Mouse (Mus musculus) midbrain, embryonic 12.5 days (tissue): ENCODE results near the gene Arap1. TPM values are rescaled to one million over a fixed set of nuclear protein-coding genes. Genes with fewer than 3 reads are reported as not detected.

Experiments used
- ATAC-seq: fragments of 200-750 bp; cut with Nextera tagmentation; 2 replicates; pipeline ENCODE4 v1.8.0; 2017; ENCODE audit warnings: low read depth, moderate TSS enrichment, moderate library complexity; ENCODE audit not compliant: low FRiP score
- H3K27ac ChIP-seq: fragments of 300-500 bp; sonication (generic); replicated peaks from 2 replicates; pipeline ENCODE4 v1.5.1; 2016; ENCODE audit warnings: mild to moderate bottlenecking
- H3K27me3 ChIP-seq: fragments of 300-500 bp; sonication (generic); 2 replicates; pipeline ENCODE4 v1.6.1; 2016; ENCODE audit warnings: mild to moderate bottlenecking
- H3K36me3 ChIP-seq: fragments of 300-500 bp; sonication (generic); 2 replicates; pipeline ENCODE4 v1.6.1; 2016
- H3K4me1 ChIP-seq: fragments of 300-500 bp; sonication (generic); 2 replicates; pipeline ENCODE4 v1.6.1; 2016
- H3K4me2 ChIP-seq: fragments of 300-500 bp; sonication (generic); replicated peaks from 2 replicates; pipeline ENCODE4 v1.6.1; 2016; ENCODE audit warnings: mild to moderate bottlenecking, moderate library complexity
- H3K4me3 ChIP-seq: fragments of 300-500 bp; sonication (generic); 2 replicates; pipeline ENCODE4 v1.5.1; 2016; ENCODE audit warnings: mild to moderate bottlenecking
- H3K9ac ChIP-seq: fragments of 300-500 bp; sonication (generic); replicated peaks from 2 replicates; pipeline ENCODE4 v1.6.1; 2016; ENCODE audit warnings: mild to moderate bottlenecking, moderate library complexity
- H3K9me3 ChIP-seq: fragments of 300-500 bp; sonication (generic); 2 replicates; pipeline ENCODE4 v1.6.1; 2016; ENCODE audit warnings: mild to moderate bottlenecking
- WGBS: fragments of 180-500 bp; shearing (Covaris S2); methylation state at CpG from one replicate; pipeline ENCODE4 v1.1.7; 2016; 5-methylcytosine and 5-hydroxymethylcytosine counted together
- polyA plus RNA-seq: library from polyadenylated mRNA; unstranded; fragments of >200 nt; fragmentation: Nextera tagmentation; extraction: Ambion mirVana; gene quantifications from 2 replicates; pipeline ENCODE4 v1.2.1, GENCODE M21; 2016

The Arap1 gene
- 13.3 and 15.0 TPM in 2 replicates for polyA plus RNA-seq

DNA sequence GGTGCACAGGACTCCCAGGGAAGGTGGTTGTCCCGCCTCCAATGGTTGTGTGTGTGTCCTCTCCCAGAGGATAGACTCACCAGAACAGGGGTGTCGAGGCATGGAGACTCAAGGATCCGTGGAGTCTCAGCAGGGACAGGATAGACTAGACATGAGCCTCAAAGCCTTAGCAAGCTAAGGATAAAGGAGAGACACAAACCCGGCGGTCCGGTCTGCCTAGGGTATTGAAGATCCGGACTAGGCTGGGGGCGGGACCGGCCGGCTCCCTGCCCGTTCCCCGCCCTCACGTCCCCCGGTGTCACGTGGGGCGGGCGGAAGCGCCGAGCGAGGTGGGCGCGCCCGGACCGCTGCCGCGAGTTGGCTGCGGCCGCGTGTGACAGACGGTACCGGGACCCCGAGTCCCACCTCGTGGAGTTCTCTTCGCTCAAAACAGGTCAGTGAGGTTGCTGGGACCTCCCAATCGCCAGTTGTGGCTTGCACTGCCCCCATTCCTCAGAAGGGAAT, at the start of gene Arap1:
Arap1 (plus strand) TSS at position 301 of the 504 bp plus-strand sequence.
- H3K9me3 ChIP-seq, result no peaks in the 10 kb centered on the region
- under 1% methylated on average over 34 of the region's 35 CpGs for WGBS
- peak; percentile 75 for ATAC-seq
- no peaks in the 10 kb centered on the region for H3K36me3 ChIP-seq
- no peak within 1 kb of the TSS for H3K27ac ChIP-seq
- H3K4me3 ChIP-seq, result peak within 1 kb of the TSS; percentile 41
- H3K9ac ChIP-seq, result peak within 1 kb of the TSS; percentile 49
- H3K27me3 ChIP-seq, result peaks cover 22% of the 10 kb centered on the region
- peak within 1 kb of the TSS; percentile 68 for H3K4me2 ChIP-seq
- peaks cover 17% of the 10 kb centered on the region; the same call in 1 of the 2 replicates for H3K4me1 ChIP-seq

GRCm38 (mm10) chr7:101298375-101298774, 49.5 kb upstream of the Arap1 start:
- no peaks in the 10 kb centered on the region for H3K9me3 ChIP-seq
- H3K9ac ChIP-seq, result no peak overlapping the region
- ATAC-seq, result no peak
- no peak overlapping the region for H3K4me2 ChIP-seq
- no peak overlapping the region for H3K27ac ChIP-seq
- H3K36me3 ChIP-seq, result no peaks in the 10 kb centered on the region
- H3K4me3 ChIP-seq, result no peak overlapping the region
- H3K4me1 ChIP-seq, result peaks cover 25% of the 10 kb centered on the region
- peaks cover 35% of the 10 kb centered on the region for H3K27me3 ChIP-seq
- WGBS, result 87% methylated on average over 3 of the region's 3 CpGs

DNA sequence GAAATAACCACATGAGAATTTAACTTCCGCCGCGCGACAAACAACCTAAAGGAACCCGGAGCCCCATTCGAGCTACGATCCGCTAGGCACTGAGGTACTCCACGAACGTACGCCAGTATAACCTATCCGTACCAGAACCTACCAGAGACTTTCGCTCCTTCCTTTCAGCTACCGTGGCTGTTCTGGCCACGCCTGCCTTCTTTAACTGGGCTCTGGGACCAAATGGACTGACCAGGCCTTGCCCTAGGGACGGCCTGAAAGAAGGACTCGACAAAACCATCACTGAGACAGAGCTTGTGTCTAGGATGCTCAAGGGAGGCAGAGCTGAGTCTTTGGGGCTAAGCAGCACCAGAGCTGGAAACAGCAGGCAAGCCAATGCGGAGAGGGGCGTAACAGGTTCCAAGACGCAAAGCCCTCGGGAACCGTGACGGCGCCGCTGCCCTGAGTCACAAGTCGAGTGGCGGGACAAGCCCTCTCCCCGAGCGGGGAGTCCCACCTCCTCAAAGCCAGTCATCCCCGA, 46.4 kb upstream of the Arap1 start:
- Histone ChIP-seq H3K36me3 (no peaks in the 10 kb centered on the region), H3K27me3 (peaks cover 35% of the 10 kb centered on the region), H3K27ac (peak overlapping the region; percentile 43; the same call in 1 of the 2 replicates), H3K9ac (peak overlapping the region; percentile 70), H3K4me1 (peaks cover 22% of the 10 kb centered on the region), H3K4me3 (peak overlapping the region; percentile 67), H3K9me3 (no peaks in the 10 kb centered on the region), H3K4me2 (peak overlapping the region; percentile 85)
- under 1% methylated on average over 30 of the region's 30 CpGs for WGBS
- ATAC-seq, result no peak; the same call in 1 of the 2 replicates

GRCm38 (mm10) chr7:101301881-101302456, 45.9 kb upstream of the Arap1 start, which contains the start of gene Atg16l2:
Gene Atg16l2 (minus strand): TSS chr7:101302251.
- no peaks in the 10 kb centered on the region for H3K36me3 ChIP-seq
- peak within 1 kb of the TSS; percentile 85 for H3K4me2 ChIP-seq
- H3K9ac ChIP-seq, result peak within 1 kb of the TSS; percentile 70
- peaks cover 16% of the 10 kb centered on the region for H3K4me1 ChIP-seq
- under 1% methylated on average over 38 of the region's 39 CpGs for WGBS
- H3K27me3 ChIP-seq, result peaks cover 34% of the 10 kb centered on the region
- H3K4me3 ChIP-seq, result peak within 1 kb of the TSS; percentile 67
- H3K27ac ChIP-seq, result peak within 1 kb of the TSS; percentile 43; the same call in 1 of the 2 replicates
- no peaks in the 10 kb centered on the region for H3K9me3 ChIP-seq
- ATAC-seq, result peak; percentile 96

DNA sequence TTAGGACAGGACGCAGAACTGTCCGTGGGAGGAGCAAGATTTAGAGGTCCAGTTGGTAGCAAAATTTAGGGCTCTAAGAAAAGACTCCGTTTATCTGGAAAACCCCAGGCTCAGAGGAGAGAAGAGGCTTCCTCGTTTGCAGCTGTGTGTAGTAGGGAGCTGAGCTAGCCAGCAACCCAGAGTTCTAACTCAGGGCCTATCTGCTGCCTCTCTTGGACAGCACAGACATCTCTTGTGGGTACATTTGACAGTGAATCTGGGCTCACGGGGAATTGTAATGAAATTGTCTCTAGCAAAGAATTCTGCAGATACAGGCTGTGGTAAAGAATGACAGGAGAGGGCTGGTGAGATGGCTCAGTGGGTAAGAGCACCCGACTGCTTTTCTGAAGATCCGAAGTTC, 45.2 kb upstream of the Arap1 start:
- Histone ChIP-seq H3K9ac (peak overlapping the region; percentile 70; the same call in 1 of the 2 replicates), H3K9me3 (no peaks in the 10 kb centered on the region), H3K36me3 (no peaks in the 10 kb centered on the region), H3K27me3 (peaks cover 26% of the 10 kb centered on the region), H3K4me2 (peak overlapping the region; percentile 85), H3K27ac (0 out of 2 replicates have a peak overlapping the region, but pooled peaks have one; percentile 22), H3K4me3 (peak overlapping the region; percentile 67), H3K4me1 (peaks cover 14% of the 10 kb centered on the region)
- 26% methylated on average over 7 of the region's 7 CpGs for WGBS
- no peak for ATAC-seq

GRCm38 (mm10) chr7:101306841-101307240, 41.0 kb upstream of the Arap1 start:
- Histone ChIP-seq H3K9me3 (no peaks in the 10 kb centered on the region), H3K4me1 (peaks cover 10% of the 10 kb centered on the region), H3K4me2 (no peak overlapping the region), H3K9ac (no peak overlapping the region), H3K27me3 (peaks cover 7% of the 10 kb centered on the region; the same call in 1 of the 2 replicates), H3K27ac (no peak overlapping the region), H3K4me3 (no peak overlapping the region), H3K36me3 (no peaks in the 10 kb centered on the region)
- WGBS, result 59% methylated on average over 2 of the region's 2 CpGs
- ATAC-seq, result no peak

GRCm38 (mm10) chr7:101309985-101310326, 37.9 kb upstream of the Arap1 start:
- peaks cover 10% of the 10 kb centered on the region; the same call in 1 of the 2 replicates for H3K27me3 ChIP-seq
- H3K4me1 ChIP-seq, result peaks cover 4% of the 10 kb centered on the region
- H3K9ac ChIP-seq, result peak overlapping the region; percentile 62; the same call in 1 of the 2 replicates
- peak overlapping the region; percentile 85; the same call in 1 of the 2 replicates for H3K27ac ChIP-seq
- H3K4me2 ChIP-seq, result peak overlapping the region; percentile 56
- H3K4me3 ChIP-seq, result peak overlapping the region; percentile 59
- WGBS, result 41% methylated on average over 5 of the region's 5 CpGs
- ATAC-seq, result no peak
- H3K36me3 ChIP-seq, result no peaks in the 10 kb centered on the region
- H3K9me3 ChIP-seq, result no peaks in the 10 kb centered on the region

DNA sequence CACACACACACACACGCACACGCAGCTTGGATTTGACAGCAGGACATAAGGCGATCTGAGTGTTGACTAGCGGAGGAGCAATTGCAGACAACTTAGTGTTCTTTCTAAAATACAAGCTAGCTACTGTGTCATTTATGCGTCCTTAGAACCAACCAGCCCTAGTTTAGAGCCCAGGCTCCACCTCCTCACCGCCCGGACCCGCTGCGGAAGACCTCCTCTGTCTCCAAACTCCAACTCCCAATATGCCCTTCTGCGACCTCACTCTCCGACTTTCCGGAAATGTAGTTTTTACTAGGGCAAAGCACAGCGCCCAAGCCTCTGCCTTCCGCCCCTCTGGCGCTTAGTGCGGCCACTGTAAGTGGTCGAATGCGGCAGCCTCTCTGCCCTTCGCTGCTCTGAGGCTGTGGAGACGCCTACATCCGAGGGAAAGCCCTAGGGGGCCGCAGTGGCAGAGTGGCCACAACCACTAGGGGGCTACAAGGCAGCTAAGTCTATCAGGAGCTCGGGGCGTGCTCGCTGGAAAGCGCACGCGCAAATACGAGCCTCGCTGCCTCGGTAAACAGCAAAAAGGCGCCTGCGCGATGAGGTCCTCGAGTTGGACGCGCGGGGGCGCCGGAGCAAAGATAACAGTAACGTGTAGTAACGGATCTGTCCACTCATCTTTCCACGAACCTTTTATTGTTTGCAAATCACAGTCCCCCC, 37.4 kb upstream of the Arap1 start:
- Histone ChIP-seq H3K4me3 (peak overlapping the region; percentile 59), H3K27ac (peak overlapping the region; percentile 85), H3K4me1 (peaks cover 4% of the 10 kb centered on the region), H3K27me3 (peaks cover 11% of the 10 kb centered on the region; the same call in 1 of the 2 replicates), H3K36me3 (no peaks in the 10 kb centered on the region), H3K9ac (peak overlapping the region; percentile 62), H3K9me3 (no peaks in the 10 kb centered on the region), H3K4me2 (peak overlapping the region; percentile 56)
- ATAC-seq, result peak; percentile 97
- WGBS, result 1% methylated on average over 43 of the region's 43 CpGs

GRCm38 (mm10) chr7:101311061-101311460, 36.8 kb upstream of the Arap1 start:
- H3K9ac ChIP-seq, result peak overlapping the region; percentile 62; the same call in 1 of the 2 replicates
- no peaks in the 10 kb centered on the region for H3K9me3 ChIP-seq
- no peaks in the 10 kb centered on the region for H3K36me3 ChIP-seq
- no peak for ATAC-seq
- peak overlapping the region; percentile 56 for H3K4me2 ChIP-seq
- peaks cover 4% of the 10 kb centered on the region for H3K4me1 ChIP-seq
- 37% methylated on average over 2 of the region's 2 CpGs for WGBS
- peaks cover 11% of the 10 kb centered on the region; the same call in 1 of the 2 replicates for H3K27me3 ChIP-seq
- H3K4me3 ChIP-seq, result peak overlapping the region; percentile 59; the same call in 1 of the 2 replicates
- 0 out of 2 replicates have a peak overlapping the region, but pooled peaks have one; percentile 7 for H3K27ac ChIP-seq

GRCm38 (mm10) chr7:101313033-101313432, 34.8 kb upstream of the Arap1 start:
- H3K4me2 ChIP-seq, result no peak overlapping the region
- peaks cover 13% of the 10 kb centered on the region for H3K27me3 ChIP-seq
- no peak overlapping the region for H3K4me3 ChIP-seq
- H3K27ac ChIP-seq, result no peak overlapping the region
- H3K4me1 ChIP-seq, result peaks cover 4% of the 10 kb centered on the region
- H3K36me3 ChIP-seq, result no peaks in the 10 kb centered on the region
- no peaks in the 10 kb centered on the region for H3K9me3 ChIP-seq
- 83% methylated on average over 3 of the region's 3 CpGs for WGBS
- H3K9ac ChIP-seq, result no peak overlapping the region
- no peak for ATAC-seq

GRCm38 (mm10) chr7:101314396-101314795, 33.5 kb upstream of the Arap1 start:
- Histone ChIP-seq H3K9me3 (no peaks in the 10 kb centered on the region), H3K4me3 (no peak overlapping the region), H3K27ac (no peak overlapping the region), H3K4me1 (peaks cover 4% of the 10 kb centered on the region), H3K36me3 (no peaks in the 10 kb centered on the region), H3K9ac (no peak overlapping the region), H3K4me2 (no peak overlapping the region), H3K27me3 (peaks cover 22% of the 10 kb centered on the region)
- WGBS, result 72% methylated on average over 5 of the region's 5 CpGs
- no peak for ATAC-seq

DNA sequence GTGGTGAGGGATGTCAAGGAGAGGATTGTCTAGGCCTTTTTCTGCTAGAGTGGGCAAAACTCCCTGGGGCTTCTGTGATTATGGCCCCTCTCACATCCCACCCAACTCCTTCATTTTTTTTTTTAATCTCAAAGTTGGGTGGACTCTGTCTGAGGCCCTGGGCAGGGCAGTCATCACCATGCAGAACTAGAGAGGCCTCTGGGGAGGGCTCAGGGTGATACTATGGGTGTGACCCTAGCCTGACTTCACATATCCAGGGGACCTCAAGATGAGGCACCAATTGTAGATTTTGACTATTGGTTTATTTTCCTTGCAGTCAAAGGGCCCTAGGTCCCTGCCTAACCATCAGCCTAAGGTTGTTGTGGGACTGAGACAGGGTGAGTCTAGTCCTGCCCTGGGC, 32.2 kb upstream of the Arap1 start:
- Histone ChIP-seq H3K9ac (no peak overlapping the region), H3K4me1 (peaks cover 1% of the 10 kb centered on the region; the same call in 1 of the 2 replicates), H3K4me3 (no peak overlapping the region), H3K27me3 (peaks cover 34% of the 10 kb centered on the region), H3K4me2 (no peak overlapping the region), H3K36me3 (no peaks in the 10 kb centered on the region), H3K9me3 (no peaks in the 10 kb centered on the region), H3K27ac (no peak overlapping the region)
- ATAC-seq, result no peak
